Mouse (Mus musculus): ENCODE measurements around the gene Amph.

DNA sequence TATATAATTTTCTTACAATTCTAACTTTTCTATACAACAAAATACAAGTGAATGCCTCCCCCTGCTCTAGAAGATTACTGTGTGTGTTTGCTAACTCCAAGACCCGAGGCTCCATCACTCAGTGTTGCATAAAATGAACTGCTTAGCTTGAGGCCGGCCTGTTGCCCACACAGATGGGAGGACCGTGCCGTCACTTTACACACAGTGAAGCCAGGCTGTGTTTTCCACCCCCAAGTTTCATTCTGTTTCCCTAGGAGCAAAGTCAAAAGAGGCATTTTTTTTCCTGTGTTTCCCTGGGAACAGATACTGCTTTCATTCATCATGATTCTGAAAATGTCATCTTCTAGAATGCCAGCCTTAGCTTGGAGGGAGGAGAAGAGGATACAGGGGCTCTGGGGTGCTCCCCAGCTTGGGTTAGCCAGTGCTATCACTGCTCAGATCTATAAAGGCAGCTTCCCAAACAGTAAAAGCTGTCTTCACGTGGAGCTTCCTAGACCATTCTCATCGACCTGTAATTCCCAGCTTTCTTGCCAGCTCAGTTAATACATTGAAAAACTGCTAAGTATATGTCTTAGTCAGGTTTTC, 79.9 kb downstream of the Amph start:
- no peak for TF ChIP-seq EP300 (IDR thresholded peaks at IDR 0.05)
- TF ChIP-seq CTCF (IDR thresholded peaks at IDR 0.05), result no peak

Measured in lung, postnatal 0 days (tissue).